Mouse (Mus musculus) CH12.LX (cell line): Measurements from ENCODE around the gene Serpine2. TPM values are rescaled to one million over a fixed set of nuclear protein-coding genes. Genes with fewer than 3 reads are reported as not detected.

Experiments
- DNase-seq: peaks from one replicate; pipeline ENCODE4 v3.0.0-alpha.2; 2013; ENCODE audit errors: extremely low read depth
- H3K27ac ChIP-seq: 2 replicates; pipeline ENCODE4 v1.5.1; 2012; ENCODE audit warnings: low read depth, mild to moderate bottlenecking, control low read depth, moderate library complexity; ENCODE audit not compliant: insufficient read depth
- H3K27me3 ChIP-seq: replicated peaks from 2 replicates; pipeline ENCODE3; 2012; ENCODE audit warnings: inconsistent platforms
- H3K36me3 ChIP-seq, 2 experiments: replicated peaks in 1 of 2; 2 replicates each; pipeline versions ENCODE3 to v1.6.1; 2012; ENCODE audit warnings: inconsistent platforms in 1 of 2, low read length in 1 of 2, mild to moderate bottlenecking in 1 of 2, mixed read lengths in 1 of 2, moderate library complexity in 1 of 2; ENCODE audit not compliant: control insufficient read depth in 1 of 2, insufficient read depth in 1 of 2
- H3K4me1 ChIP-seq, 2 experiments: 2 replicates each; pipeline ENCODE4 v1.6.1; 2012; ENCODE audit warnings: inconsistent platforms in 1 of 2, moderate library complexity in 1 of 2; ENCODE audit not compliant: insufficient read depth in 2 of 2, control insufficient read depth in 1 of 2
- H3K4me2 ChIP-seq: 2 replicates; pipeline ENCODE4 v1.6.1; 2012; ENCODE audit warnings: low read depth, mild to moderate bottlenecking, control low read depth; ENCODE audit not compliant: poor library complexity, insufficient read depth, severe bottlenecking
- H3K4me3 ChIP-seq, 3 experiments: fragments of 150-350 bp in 1 of 3; sonication (generic) in 1 of 3; replicated peaks in 1 of 3; 2 replicates each; pipeline versions ENCODE3 to v1.5.1; 2011 to 2012; ENCODE audit warnings: low read depth in 2 of 3, low read length in 2 of 3, mild to moderate bottlenecking in 2 of 3, moderate library complexity in 2 of 3, control low read depth in 1 of 3, improper control_type of control experiment in 1 of 3, inconsistent platforms in 1 of 3, mixed read lengths in 1 of 3; ENCODE audit not compliant: poor library complexity in 1 of 3
- H3K79me2 ChIP-seq: replicated peaks from 2 replicates; pipeline ENCODE4 v1.6.1; 2012; ENCODE audit warnings: mild to moderate bottlenecking, moderate library complexity; ENCODE audit not compliant: control insufficient read depth, poor library complexity, insufficient read depth, severe bottlenecking; ENCODE audit errors: extremely low read depth
- H3K9ac ChIP-seq: 2 replicates; pipeline ENCODE4 v1.6.1; 2012; ENCODE audit warnings: low read depth, mild to moderate bottlenecking, control low read depth, moderate library complexity; ENCODE audit not compliant: insufficient read depth
- H3K9me3 ChIP-seq: replicated peaks from 2 replicates; pipeline ENCODE3; 2012; ENCODE audit warnings: low read length, inconsistent platforms, mixed read lengths
- CHD1 ChIP-seq: IDR thresholded peaks from 2 replicates; pipeline ENCODE4 v1.6.1; 2012; ENCODE audit warnings: low read depth, low read length, improper control_type of control experiment, inconsistent platforms
- CHD2 ChIP-seq: IDR thresholded peaks from 2 replicates; pipeline ENCODE4 v1.6.1; 2011; ENCODE audit warnings: low read length, improper control_type of control experiment
- CTCF ChIP-seq, 2 experiments: IDR thresholded peaks in 1 of 2; conservative IDR thresholded peaks in 1 of 2; 2 replicates each; pipeline ENCODE4 v1.5.1; 2011 to 2012; ENCODE audit warnings: low read depth in 2 of 2, low read length in 2 of 2, improper control_type of control experiment in 1 of 2, inconsistent platforms in 1 of 2, mild to moderate bottlenecking in 1 of 2, moderate library complexity in 1 of 2
- E2F4 ChIP-seq: IDR thresholded peaks from 2 replicates; pipeline ENCODE4 v1.6.1; 2011; ENCODE audit warnings: low read depth, low read length, improper control_type of control experiment; ENCODE audit not compliant: insufficient replicate concordance
- ELF1 ChIP-seq: IDR thresholded peaks from 2 replicates; pipeline ENCODE4 v1.6.1; 2014; ENCODE audit warnings: low read depth, mild to moderate bottlenecking, inconsistent platforms, low read length, improper control_type of control experiment
- EP300 ChIP-seq: IDR thresholded peaks from 2 replicates; pipeline ENCODE4 v1.6.1; 2011; ENCODE audit warnings: low read length, improper control_type of control experiment
- GABPA ChIP-seq: IDR thresholded peaks from 2 replicates; pipeline ENCODE4 v1.6.1; 2012; ENCODE audit warnings: low read depth, low read length, improper control_type of control experiment, inconsistent platforms; ENCODE audit not compliant: insufficient replicate concordance
- HCFC1 ChIP-seq: IDR thresholded peaks from 2 replicates; pipeline ENCODE4 v1.6.1; 2012; ENCODE audit warnings: low read depth, mild to moderate bottlenecking, inconsistent platforms, low read length, improper control_type of control experiment
- IRF4 ChIP-seq: IDR thresholded peaks from 2 replicates; pipeline ENCODE4 v1.6.1; 2014; ENCODE audit warnings: low read depth, mild to moderate bottlenecking, inconsistent platforms, low read length, improper control_type of control experiment
- JUN ChIP-seq: IDR thresholded peaks from 2 replicates; pipeline ENCODE4 v1.6.1; 2011; ENCODE audit warnings: low read depth, mild to moderate bottlenecking, low read length, improper control_type of control experiment, moderate library complexity; ENCODE audit not compliant: insufficient read depth
- JUND ChIP-seq: conservative IDR thresholded peaks from 2 replicates; pipeline ENCODE4 v1.6.1; 2011; ENCODE audit warnings: low read depth, low read length, improper control_type of control experiment
- MAFK ChIP-seq: IDR thresholded peaks from 2 replicates; pipeline ENCODE4 v1.6.1; 2011; ENCODE audit warnings: low read length, improper control_type of control experiment; ENCODE audit not compliant: insufficient replicate concordance
- MAX ChIP-seq: IDR thresholded peaks from 2 replicates; pipeline ENCODE4 v1.6.1; 2011; ENCODE audit warnings: low read length, improper control_type of control experiment
- MXI1 ChIP-seq: IDR thresholded peaks from 2 replicates; pipeline ENCODE4 v1.6.1; 2011; ENCODE audit warnings: mild to moderate bottlenecking, low read depth, low read length, improper control_type of control experiment
- NELFE ChIP-seq: IDR thresholded peaks from 2 replicates; pipeline ENCODE4 v1.6.1; 2011; ENCODE audit warnings: low read depth, low read length, improper control_type of control experiment
- NRF1 ChIP-seq: IDR thresholded peaks from 2 replicates; pipeline ENCODE4 v1.6.1; 2014; ENCODE audit warnings: low read depth, mild to moderate bottlenecking, inconsistent platforms, low read length, improper control_type of control experiment, moderate library complexity
- POLR2A ChIP-seq: IDR thresholded peaks from 2 replicates; pipeline ENCODE4 v1.6.1; 2011; ENCODE audit warnings: low read depth, mild to moderate bottlenecking, improper control_type of control experiment, low read length
- POLR2AphosphoS2 ChIP-seq: IDR thresholded peaks from 2 replicates; pipeline ENCODE4 v1.6.1; 2011; ENCODE audit warnings: low read depth, low read length, improper control_type of control experiment
- RAD21 ChIP-seq: IDR thresholded peaks from 2 replicates; pipeline ENCODE4 v1.6.1; 2011; ENCODE audit warnings: low read depth, mild to moderate bottlenecking, low read length, improper control_type of control experiment, moderate library complexity
- SMC3 ChIP-seq: IDR thresholded peaks from 2 replicates; pipeline ENCODE4 v1.6.1; 2011; ENCODE audit warnings: low read depth, low read length, improper control_type of control experiment
- USF1 ChIP-seq: IDR thresholded peaks from 2 replicates; pipeline ENCODE4 v1.6.1; 2014; ENCODE audit warnings: low read depth, mild to moderate bottlenecking, inconsistent platforms, low read length, improper control_type of control experiment
- USF2 ChIP-seq: conservative IDR thresholded peaks from 2 replicates; pipeline ENCODE4 v1.6.1; 2011; ENCODE audit warnings: low read depth, low read length, improper control_type of control experiment
- ZC3H11A ChIP-seq: IDR thresholded peaks from 2 replicates; pipeline ENCODE4 v1.6.1; 2012; ENCODE audit warnings: low read depth, mild to moderate bottlenecking, inconsistent platforms, low read length, improper control_type of control experiment
- ZMIZ1 ChIP-seq: IDR thresholded peaks from 2 replicates; pipeline ENCODE4 v1.6.1; 2012; ENCODE audit warnings: low read depth, mild to moderate bottlenecking, inconsistent platforms, low read length, improper control_type of control experiment
- ZNF384 ChIP-seq: IDR thresholded peaks from 2 replicates; pipeline ENCODE4 v1.6.1; 2012; ENCODE audit warnings: low read depth, low read length, improper control_type of control experiment, inconsistent platforms
- dilution Hi-C: fragments of 300-500 bp; cut with MboI; formaldehyde crosslinking; loops from 2 replicates; pipeline ENCODE4 v1.14.3; 2020; ENCODE audit warnings: low sequenced_read_pairs; ENCODE audit not compliant: extremely low pct_unique_long_range_greater_than_20kb, extremely low pct_ligation_motif_present
- in situ Hi-C: fragments of 300-500 bp; cut with MboI; formaldehyde crosslinking; loops from 3 replicates; pipeline ENCODE4 v1.14.3; 2019; ENCODE audit warnings: low sequenced_read_pairs, low pct_ligation_motif_present, low pct_unique_long_range_greater_than_20kb, mixed read lengths
- polyA plus RNA-seq: library from polyadenylated mRNA; unstranded; fragments of >175 nt; gene quantifications from 2 replicates; pipeline ENCODE4 v1.2.1, GENCODE M21; 2012; ENCODE audit warnings: low read depth; ENCODE audit not compliant: insufficient read length
- total RNA-seq, 2 experiments: library from RNA; depleted of rRNA; stranded (reverse); fragments of 300-350 nt in 1 of 2; fragments of >200 nt in 1 of 2; gene quantifications; 2 replicates each; pipeline ENCODE4 v1.2.3; 2012 to 2014

Gene Serpine2
- total and polyA plus RNA-seq, 3 experiments = 14.8 to 17.3 (median 15.1) TPM

DNA sequence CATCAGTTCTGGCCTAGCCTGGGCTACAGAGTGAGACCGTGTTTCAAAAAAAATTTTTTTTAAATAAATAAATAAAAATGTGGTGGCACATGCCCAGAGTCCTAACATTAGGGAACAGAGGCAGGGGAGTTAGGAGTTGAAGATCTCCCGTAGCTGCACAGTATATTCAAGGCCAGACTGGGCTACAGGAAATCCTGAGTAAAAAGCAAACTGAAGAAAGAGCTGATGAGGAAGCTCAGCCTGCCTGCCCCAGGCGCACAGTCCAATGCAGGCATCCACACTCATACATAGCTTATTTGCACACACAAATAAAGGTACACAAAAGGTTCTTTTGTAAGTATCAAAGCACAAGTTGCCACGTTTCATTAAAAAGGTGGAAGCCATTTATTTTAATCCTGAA lies 103.4 kb downstream of the Serpine2 start:
- dilution Hi-C loops (no loop called here), in situ Hi-C loops (loop anchor here (25.0 kb wide), 1 partner anchor 730 kb away; no protein-coding TSS in a partner anchor)
- DNase-seq = no peak
- peaks cover 7 to 57% of the 10 kb centered on the region in 2 experiments for H3K4me1 ChIP-seq
- no peaks in the 10 kb centered on the region for H3K27me3 ChIP-seq
- TF ChIP-seq MAFK (no peak), IRF4 (peak; percentile 74), JUN (no peak), JUND (no peak; the same call in 1 of the 2 replicates), ZC3H11A (no peak), EP300 (peak; percentile 52; the same call in 1 of the 2 replicates), RAD21 (no peak)
- H3K27ac ChIP-seq = no peak overlapping the region
- no peaks in the 10 kb centered on the region for H3K9me3 ChIP-seq
- peaks cover 42% of the 10 kb centered on the region for H3K79me2 ChIP-seq
- no peak overlapping the region for H3K9ac ChIP-seq
- H3K36me3 ChIP-seq = peaks cover 5 to 43% of the 10 kb centered on the region in 2 experiments
- no peak overlapping the region for H3K4me3 ChIP-seq
- no peak overlapping the region for H3K4me2 ChIP-seq

DNA sequence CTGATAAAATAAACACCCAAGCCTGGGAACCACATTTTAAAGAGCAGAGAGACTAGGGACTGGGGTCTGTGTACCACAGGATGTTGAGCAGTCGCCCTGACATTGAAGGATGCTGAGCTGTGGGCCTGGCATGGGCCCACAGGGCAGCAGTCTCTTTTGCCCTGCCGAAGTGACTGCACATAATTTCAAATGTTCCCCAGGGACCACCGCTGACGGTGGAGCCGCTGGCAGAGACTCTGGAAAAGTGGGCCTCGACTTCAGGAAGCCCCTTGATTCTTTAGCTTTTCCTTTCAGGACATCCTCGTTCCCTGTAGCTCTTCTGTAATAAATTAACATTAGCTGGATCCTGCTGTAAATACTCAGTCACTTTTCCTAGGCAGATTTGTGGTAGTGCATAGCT lies 103.8 kb downstream of the Serpine2 start:
- no peak for TF ChIP-seq MAX
- no peak for TF ChIP-seq USF1
- no peak for TF ChIP-seq CHD1
- no peak for TF ChIP-seq ZMIZ1
- TF ChIP-seq CTCF (conservative IDR thresholded peaks at IDR 0.05 in 1 of 2, IDR thresholded peaks at IDR 0.05 in 1 of 2; ENCODE audit: low read depth in 2 of 2, low read length in 2 of 2) = no peak
- no peak for TF ChIP-seq CHD2
- TF ChIP-seq POLR2AphosphoS2 = no peak
- TF ChIP-seq HCFC1 = no peak
- no peak for TF ChIP-seq ZNF384
- TF ChIP-seq GABPA = no peak
- TF ChIP-seq NELFE = no peak
- no peak for TF ChIP-seq E2F4
- no peak for TF ChIP-seq ELF1
- TF ChIP-seq POLR2A = no peak
- TF ChIP-seq MXI1 = no peak
- TF ChIP-seq SMC3 = no peak
- TF ChIP-seq ZC3H11A = no peak
- no peak for TF ChIP-seq NRF1
- TF ChIP-seq EP300 = no peak
- TF ChIP-seq USF2 = no peak
- TF ChIP-seq, all 38 proteins: peak for 0
- Histone ChIP-seq H3K9me3 (no peaks in the 10 kb centered on the region), H3K79me2 (peaks cover 42% of the 10 kb centered on the region), H3K4me2 (no peak overlapping the region), H3K27ac (no peak overlapping the region), H3K36me3 (peaks cover 5 to 46% of the 10 kb centered on the region in 2 experiments), H3K9ac (no peak overlapping the region), H3K4me1 (peaks cover 5 to 62% of the 10 kb centered on the region in 2 experiments), H3K27me3 (no peaks in the 10 kb centered on the region), H3K4me3 (no peak overlapping the region)
- no peak for DNase-seq
- in situ Hi-C loops = loop anchor here (25.0 kb wide), 1 partner anchor 730 kb away; no protein-coding TSS in a partner anchor
- dilution Hi-C loops = no loop called here
